Mouse (Mus musculus): ENCODE results near the gene Plekhg2. TPM values are rescaled to one million over a fixed set of nuclear protein-coding genes. Genes with fewer than 3 reads are reported as not detected.
A peak's percentile ranks its signal among the peaks of the same experiment; 100 is the strongest.

Gene Plekhg2
- polyA plus RNA-seq, 1 experiment from 2014 or later, result 70.7 TPM

DNA sequence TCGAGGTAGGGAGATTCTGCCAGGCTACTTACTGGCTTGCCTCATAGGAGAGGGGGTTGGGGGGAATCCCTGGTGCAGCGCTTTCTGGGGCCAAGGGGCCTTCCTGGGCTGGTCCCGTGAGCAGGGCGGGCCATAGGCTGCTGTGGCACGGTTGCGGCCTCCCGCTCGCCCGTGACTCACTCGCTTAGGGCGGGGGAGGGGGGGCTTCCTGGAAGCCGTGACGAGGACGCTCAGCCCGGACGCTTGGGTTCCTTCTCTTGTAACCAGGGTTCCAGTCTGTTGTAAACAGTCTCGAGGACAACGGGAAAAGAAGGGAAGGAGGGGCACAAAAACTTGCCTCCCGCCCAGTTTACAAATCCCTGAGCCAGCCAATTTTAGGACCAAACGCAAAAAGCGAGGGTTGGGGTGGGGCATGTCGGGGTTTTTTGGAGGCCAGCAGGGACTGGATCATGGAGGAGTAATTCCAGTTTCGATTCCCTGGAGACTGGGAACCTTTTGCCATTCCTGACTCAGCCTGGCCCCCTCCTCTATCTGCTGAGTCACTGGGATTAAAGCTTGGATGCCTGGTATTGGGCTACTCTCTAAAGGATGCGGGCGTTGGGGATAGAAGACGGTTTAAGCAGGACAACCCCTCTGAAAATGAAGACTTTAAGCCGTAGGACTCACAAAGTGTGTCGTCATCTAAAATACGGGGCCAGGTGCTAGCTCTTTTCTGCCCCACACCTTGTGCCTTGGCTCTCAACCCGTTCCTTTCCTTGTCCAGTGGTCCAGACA lies 8.8 kb upstream of the Plekhg2 start:
- WGBS, result 3% methylated on average over 30 of the region's 30 CpGs
- Histone ChIP-seq H3K4me2 (replicated peaks; ENCODE audit: low read depth, low read length) (peak overlapping the region; percentile 43), H3K9ac (replicated peaks; ENCODE audit: low read depth, low read length) (peak overlapping the region; percentile 38), H3K4me3 (ENCODE audit: low read depth, low read length) (peak overlapping the region; percentile 17), H3K27ac (ENCODE audit: low read length) (peak overlapping the region; percentile 96), H3K27me3 (ENCODE audit: control insufficient read depth, insufficient read depth, low read length) (no peaks in the 10 kb centered on the region), H3K4me1 (ENCODE audit: control insufficient read depth, insufficient read depth, low read length) (peaks cover 41% of the 10 kb centered on the region), H3K36me3 (ENCODE audit: control insufficient read depth, insufficient read depth, low read length) (peaks cover 11% of the 10 kb centered on the region; the same call in 1 of the 2 replicates), H3K9me3 (ENCODE audit: control insufficient read depth, low read depth, low read length) (no peaks in the 10 kb centered on the region)
- peak; percentile 21; the same call in 1 of the 2 replicates for ATAC-seq (ENCODE audit: insufficient number of reproducible peaks, insufficient read depth, low FRiP score, low read depth)

- 41% methylated on average over 17 of the region's 17 CpGs for WGBS
- peaks cover 41% of the 10 kb centered on the region for H3K4me1 ChIP-seq (ENCODE audit: control insufficient read depth, insufficient read depth, low read length)
- ATAC-seq (ENCODE audit: insufficient number of reproducible peaks, insufficient read depth, low FRiP score, low read depth), result no peak
These were observed 8.0 kb upstream of the Plekhg2 start, which contains the start of gene Zfp36 for GRCm38 (mm10) chr7:28380237-28381016. Zfp36 (minus strand) TSS chr7:28380253.

DNA sequence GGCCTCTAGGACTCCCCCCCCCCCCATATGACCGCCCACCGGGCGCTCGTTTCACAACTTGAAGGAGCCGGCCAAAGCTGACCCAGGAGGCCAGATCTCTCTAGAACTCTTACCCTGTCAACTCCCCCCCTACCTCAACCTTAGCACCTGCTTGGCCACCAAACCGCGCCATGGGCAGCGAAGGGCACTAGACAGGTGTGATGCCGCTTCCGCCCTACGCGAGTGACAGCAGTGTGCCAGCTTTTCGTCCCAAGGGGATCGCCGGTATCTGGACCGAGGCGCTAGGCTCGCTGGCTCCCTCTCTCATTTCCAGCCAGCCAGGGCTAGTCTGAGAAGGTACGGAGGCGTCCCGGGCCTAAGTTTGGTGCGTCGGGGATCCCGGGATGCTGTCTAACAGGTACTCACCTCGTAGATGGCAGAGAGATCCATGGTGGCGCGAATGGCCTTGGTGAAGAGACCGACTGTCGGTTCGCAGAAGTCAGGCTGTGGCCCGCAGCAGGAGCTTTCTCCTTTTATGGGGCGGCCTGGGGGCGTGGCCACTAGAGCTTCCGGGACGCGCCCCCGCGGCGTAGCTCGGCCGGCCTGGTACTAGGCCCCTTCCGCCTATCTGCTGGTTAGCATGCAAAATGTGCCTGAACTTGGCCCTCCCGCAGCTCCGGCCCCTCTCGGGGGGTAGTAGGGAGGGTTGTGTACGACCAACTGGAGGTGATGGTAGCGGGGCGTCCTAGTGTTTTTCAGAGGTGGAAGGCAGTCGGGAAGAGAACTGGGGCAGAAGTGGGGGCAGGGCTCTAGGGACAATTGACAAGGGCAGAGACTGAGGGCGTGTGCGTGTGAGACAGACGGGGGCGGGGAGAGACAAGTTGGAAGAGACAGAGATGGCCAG lies 6.6 kb upstream of the Plekhg2 start:
- ATAC-seq (ENCODE audit: insufficient number of reproducible peaks, insufficient read depth, low FRiP score, low read depth), result peak; percentile 43; the same call in 1 of the 2 replicates
- peak overlapping the region; percentile 88 for H3K9ac ChIP-seq (replicated peaks; ENCODE audit: low read depth, low read length)
- H3K27ac ChIP-seq (ENCODE audit: low read length), result peak overlapping the region; percentile 96
- 2% methylated on average over 53 of the region's 53 CpGs for WGBS
- H3K4me3 ChIP-seq (ENCODE audit: low read depth, low read length), result peak overlapping the region; percentile 84
- no peaks in the 10 kb centered on the region for H3K9me3 ChIP-seq (ENCODE audit: control insufficient read depth, low read depth, low read length)
- H3K27me3 ChIP-seq (ENCODE audit: control insufficient read depth, insufficient read depth, low read length), result no peaks in the 10 kb centered on the region
- peaks cover 45% of the 10 kb centered on the region for H3K4me1 ChIP-seq (ENCODE audit: control insufficient read depth, insufficient read depth, low read length)
- peaks cover 7% of the 10 kb centered on the region; the same call in 1 of the 2 replicates for H3K36me3 ChIP-seq (ENCODE audit: control insufficient read depth, insufficient read depth, low read length)
- peak overlapping the region; percentile 91 for H3K4me2 ChIP-seq (replicated peaks; ENCODE audit: low read depth, low read length)

More at GRCm38 (mm10) chr7:28380237-28381016, 8.0 kb upstream of the Plekhg2 start, which contains the start of gene Zfp36:
- H3K9ac ChIP-seq (replicated peaks; ENCODE audit: low read depth, low read length), result peak within 1 kb of the TSS; percentile 88
- H3K4me3 ChIP-seq (ENCODE audit: low read depth, low read length), result peak within 1 kb of the TSS; percentile 84
- H3K9me3 ChIP-seq (ENCODE audit: control insufficient read depth, low read depth, low read length), result no peaks in the 10 kb centered on the region
- peak within 1 kb of the TSS; percentile 96 for H3K27ac ChIP-seq (ENCODE audit: low read length)
- H3K27me3 ChIP-seq (ENCODE audit: control insufficient read depth, insufficient read depth, low read length), result no peaks in the 10 kb centered on the region
- peaks cover 7% of the 10 kb centered on the region; the same call in 1 of the 2 replicates for H3K36me3 ChIP-seq (ENCODE audit: control insufficient read depth, insufficient read depth, low read length)
- peak within 1 kb of the TSS; percentile 91 for H3K4me2 ChIP-seq (replicated peaks; ENCODE audit: low read depth, low read length)

DNA sequence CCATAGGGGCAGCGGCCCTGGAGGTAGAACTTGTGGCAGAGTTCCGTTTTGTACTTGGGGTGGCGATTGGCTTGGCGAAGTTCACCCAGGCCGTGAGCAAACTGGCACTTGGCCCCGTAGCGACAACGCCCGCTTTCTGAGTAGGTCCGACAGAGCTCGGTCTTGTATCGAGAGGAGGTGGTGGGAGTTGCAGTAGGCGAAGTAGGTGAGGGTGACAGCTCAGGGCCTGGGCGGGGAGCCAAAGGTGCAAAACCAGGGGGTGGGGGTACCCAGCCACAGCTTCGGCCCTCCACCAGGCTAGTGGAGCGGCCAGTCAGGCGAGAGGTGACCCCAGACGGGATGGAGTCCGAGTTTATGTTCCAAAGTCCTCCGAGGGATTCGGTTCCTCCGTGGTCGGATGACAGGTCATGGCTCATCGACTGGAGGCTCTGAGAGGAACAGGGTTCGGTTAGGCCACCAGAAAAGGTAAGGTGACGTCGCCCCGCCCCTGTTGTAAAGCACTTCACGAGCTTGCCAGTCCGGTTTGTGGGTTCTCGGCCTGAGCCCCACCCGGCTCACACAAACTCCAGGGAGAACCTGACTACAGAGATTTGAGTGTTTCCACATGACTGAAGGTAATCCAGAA lies 5.8 kb upstream of the Plekhg2 start:
- Histone ChIP-seq H3K27me3 (ENCODE audit: control insufficient read depth, insufficient read depth, low read length) (no peaks in the 10 kb centered on the region), H3K9ac (replicated peaks; ENCODE audit: low read depth, low read length) (peak overlapping the region; percentile 88), H3K4me1 (ENCODE audit: control insufficient read depth, insufficient read depth, low read length) (peaks cover 49% of the 10 kb centered on the region), H3K4me3 (ENCODE audit: low read depth, low read length) (peak overlapping the region; percentile 84), H3K36me3 (ENCODE audit: control insufficient read depth, insufficient read depth, low read length) (peaks cover 7% of the 10 kb centered on the region; the same call in 1 of the 2 replicates), H3K4me2 (replicated peaks; ENCODE audit: low read depth, low read length) (peak overlapping the region; percentile 91), H3K9me3 (ENCODE audit: control insufficient read depth, low read depth, low read length) (no peaks in the 10 kb centered on the region), H3K27ac (ENCODE audit: low read length) (peak overlapping the region; percentile 96)
- ATAC-seq (ENCODE audit: insufficient number of reproducible peaks, insufficient read depth, low FRiP score, low read depth), result no peak
- WGBS, result 31% methylated on average over 32 of the region's 32 CpGs

GRCm38 (mm10) chr7:28377190-28378065 lies 5.0 kb upstream of the Plekhg2 start:
- Histone ChIP-seq H3K9me3 (ENCODE audit: control insufficient read depth, low read depth, low read length) (no peaks in the 10 kb centered on the region), H3K4me2 (replicated peaks; ENCODE audit: low read depth, low read length) (peak overlapping the region; percentile 91), H3K4me3 (ENCODE audit: low read depth, low read length) (peak overlapping the region; percentile 84), H3K36me3 (ENCODE audit: control insufficient read depth, insufficient read depth, low read length) (peaks cover 7% of the 10 kb centered on the region; the same call in 1 of the 2 replicates), H3K27ac (ENCODE audit: low read length) (peak overlapping the region; percentile 96), H3K27me3 (ENCODE audit: control insufficient read depth, insufficient read depth, low read length) (no peaks in the 10 kb centered on the region), H3K9ac (replicated peaks; ENCODE audit: low read depth, low read length) (peak overlapping the region; percentile 88), H3K4me1 (ENCODE audit: control insufficient read depth, insufficient read depth, low read length) (peaks cover 43% of the 10 kb centered on the region)
- 72% methylated on average over 18 of the region's 18 CpGs for WGBS
- no peak for ATAC-seq (ENCODE audit: insufficient number of reproducible peaks, insufficient read depth, low FRiP score, low read depth)

DNA sequence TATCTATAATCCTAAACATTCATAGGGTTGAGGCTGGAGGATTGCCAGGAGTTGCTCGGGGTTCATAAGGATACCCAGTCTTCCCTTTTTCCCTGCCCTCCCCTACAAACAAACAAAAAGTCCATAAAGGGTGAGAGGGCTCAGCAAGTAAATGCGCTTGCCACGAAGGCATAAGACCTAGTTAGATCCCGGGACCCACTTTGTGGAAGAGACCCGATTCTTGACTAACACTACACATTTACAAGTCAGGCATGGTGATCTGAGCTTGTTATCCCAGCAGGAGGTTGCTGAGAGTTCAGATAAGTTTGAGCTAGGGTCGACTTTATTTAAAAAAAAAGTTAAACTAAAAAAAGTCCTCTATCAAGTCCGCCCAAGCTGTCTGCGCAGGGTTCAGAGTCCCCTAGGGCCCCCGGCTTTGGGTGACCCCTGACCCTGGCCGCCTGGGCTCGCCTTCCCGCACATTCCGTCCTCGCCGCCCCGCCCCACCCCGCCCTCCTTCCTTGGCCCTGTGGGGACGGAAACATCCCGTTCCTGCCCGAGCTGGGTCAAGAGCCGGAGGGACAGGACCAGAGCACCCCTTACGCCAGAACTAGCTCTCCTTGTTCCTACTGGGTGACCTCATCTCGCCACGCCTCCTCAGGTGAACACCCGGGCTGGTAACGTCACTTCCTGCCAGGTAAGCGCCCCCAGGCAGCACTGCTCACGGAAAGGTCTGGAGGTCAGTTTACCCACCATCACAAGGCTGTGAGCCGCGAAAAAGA lies 3.8 kb upstream of the Plekhg2 start:
- H3K36me3 ChIP-seq (ENCODE audit: control insufficient read depth, insufficient read depth, low read length), result peaks cover 7% of the 10 kb centered on the region; the same call in 1 of the 2 replicates
- 2% methylated on average over 30 of the region's 30 CpGs for WGBS
- H3K4me3 ChIP-seq (ENCODE audit: low read depth, low read length), result peak overlapping the region; percentile 84
- peaks cover 38% of the 10 kb centered on the region for H3K4me1 ChIP-seq (ENCODE audit: control insufficient read depth, insufficient read depth, low read length)
- H3K27ac ChIP-seq (ENCODE audit: low read length), result peak overlapping the region; percentile 99
- peak overlapping the region; percentile 45 for H3K9ac ChIP-seq (replicated peaks; ENCODE audit: low read depth, low read length)
- no peaks in the 10 kb centered on the region for H3K9me3 ChIP-seq (ENCODE audit: control insufficient read depth, low read depth, low read length)
- no peaks in the 10 kb centered on the region for H3K27me3 ChIP-seq (ENCODE audit: control insufficient read depth, insufficient read depth, low read length)
- peak overlapping the region; percentile 91 for H3K4me2 ChIP-seq (replicated peaks; ENCODE audit: low read depth, low read length)
- peak; percentile 5; the same call in 1 of the 2 replicates for ATAC-seq (ENCODE audit: insufficient number of reproducible peaks, insufficient read depth, low FRiP score, low read depth)
